Mouse (Mus musculus): ENCODE data around the gene Hoxb2.

The Hoxb2 gene

GRCm38 (mm10) chr11:96336597-96336996, 13.7 kb upstream of the Hoxb2 start:
- Histone ChIP-seq H3K36me3 (ENCODE audit: insufficient read depth, low read length) (no peaks in the 10 kb centered on the region), H3K9me3 (ENCODE audit: low read length) (0 out of 2 replicates have a peak, but pooled peaks cover 3% of the 10 kb centered on the region), H3K4me3 (replicated peaks; ENCODE audit: low read length) (no peak overlapping the region), H3K27me3 (ENCODE audit: insufficient read depth, low read length) (peaks cover 100% of the 10 kb centered on the region), H3K4me1 (replicated peaks; ENCODE audit: low read depth, low read length) (peaks cover 27% of the 10 kb centered on the region)
- TF ChIP-seq CTCF (conservative IDR thresholded peaks at IDR 0.05; ENCODE audit: low read length) = no peak
- no peak for TF ChIP-seq NANOG (IDR thresholded peaks at IDR 0.05; ENCODE audit: borderline replicate concordance, low read length)
- TF ChIP-seq POU5F1 (IDR thresholded peaks at IDR 0.05; ENCODE audit: borderline replicate concordance, low read length) = no peak

GRCm38 (mm10) chr11:96337026-96337425, 13.3 kb upstream of the Hoxb2 start:
- TF ChIP-seq NANOG (IDR thresholded peaks at IDR 0.05; ENCODE audit: borderline replicate concordance, low read length) = no peak
- TF ChIP-seq CTCF (conservative IDR thresholded peaks at IDR 0.05; ENCODE audit: low read length) = no peak
- TF ChIP-seq POU5F1 (IDR thresholded peaks at IDR 0.05; ENCODE audit: borderline replicate concordance, low read length) = no peak
- Histone ChIP-seq H3K4me1 (replicated peaks; ENCODE audit: low read depth, low read length) (peaks cover 27% of the 10 kb centered on the region), H3K9me3 (ENCODE audit: low read length) (0 out of 2 replicates have a peak, but pooled peaks cover 3% of the 10 kb centered on the region), H3K27me3 (ENCODE audit: insufficient read depth, low read length) (peaks cover 100% of the 10 kb centered on the region), H3K4me3 (replicated peaks; ENCODE audit: low read length) (no peak overlapping the region), H3K36me3 (ENCODE audit: insufficient read depth, low read length) (no peaks in the 10 kb centered on the region)

GRCm38 (mm10) chr11:96338957-96339855, 11.1 kb upstream of the Hoxb2 start:
- Histone ChIP-seq H3K9me3 (ENCODE audit: low read length) (0 out of 2 replicates have a peak, but pooled peaks cover 3% of the 10 kb centered on the region), H3K4me3 (replicated peaks; ENCODE audit: low read length) (no peak overlapping the region), H3K4me1 (replicated peaks; ENCODE audit: low read depth, low read length) (peaks cover 17% of the 10 kb centered on the region), H3K27me3 (ENCODE audit: insufficient read depth, low read length) (peaks cover 100% of the 10 kb centered on the region), H3K36me3 (ENCODE audit: insufficient read depth, low read length) (no peaks in the 10 kb centered on the region)
- TF ChIP-seq CTCF (conservative IDR thresholded peaks at IDR 0.05; ENCODE audit: low read length) (no peak), NANOG (IDR thresholded peaks at IDR 0.05; ENCODE audit: borderline replicate concordance, low read length) (no peak), POU5F1 (IDR thresholded peaks at IDR 0.05; ENCODE audit: borderline replicate concordance, low read length) (no peak)

- peaks cover 99% of the 10 kb centered on the region for H3K27me3 ChIP-seq (ENCODE audit: insufficient read depth, low read length)
- TF ChIP-seq POU5F1 (IDR thresholded peaks at IDR 0.05; ENCODE audit: borderline replicate concordance, low read length) (no peak), NANOG (IDR thresholded peaks at IDR 0.05; ENCODE audit: borderline replicate concordance, low read length) (no peak), CTCF (conservative IDR thresholded peaks at IDR 0.05; ENCODE audit: low read length) (no peak)
- H3K4me3 ChIP-seq (replicated peaks; ENCODE audit: low read length) = no peak overlapping the region
- no peaks in the 10 kb centered on the region for H3K36me3 ChIP-seq (ENCODE audit: insufficient read depth, low read length)
- peaks cover 29% of the 10 kb centered on the region for H3K4me1 ChIP-seq (replicated peaks; ENCODE audit: low read depth, low read length)
- no peaks in the 10 kb centered on the region for H3K9me3 ChIP-seq (ENCODE audit: low read length)
These were observed 9.5 kb upstream of the Hoxb2 start for GRCm38 (mm10) chr11:96340698-96341365.

DNA sequence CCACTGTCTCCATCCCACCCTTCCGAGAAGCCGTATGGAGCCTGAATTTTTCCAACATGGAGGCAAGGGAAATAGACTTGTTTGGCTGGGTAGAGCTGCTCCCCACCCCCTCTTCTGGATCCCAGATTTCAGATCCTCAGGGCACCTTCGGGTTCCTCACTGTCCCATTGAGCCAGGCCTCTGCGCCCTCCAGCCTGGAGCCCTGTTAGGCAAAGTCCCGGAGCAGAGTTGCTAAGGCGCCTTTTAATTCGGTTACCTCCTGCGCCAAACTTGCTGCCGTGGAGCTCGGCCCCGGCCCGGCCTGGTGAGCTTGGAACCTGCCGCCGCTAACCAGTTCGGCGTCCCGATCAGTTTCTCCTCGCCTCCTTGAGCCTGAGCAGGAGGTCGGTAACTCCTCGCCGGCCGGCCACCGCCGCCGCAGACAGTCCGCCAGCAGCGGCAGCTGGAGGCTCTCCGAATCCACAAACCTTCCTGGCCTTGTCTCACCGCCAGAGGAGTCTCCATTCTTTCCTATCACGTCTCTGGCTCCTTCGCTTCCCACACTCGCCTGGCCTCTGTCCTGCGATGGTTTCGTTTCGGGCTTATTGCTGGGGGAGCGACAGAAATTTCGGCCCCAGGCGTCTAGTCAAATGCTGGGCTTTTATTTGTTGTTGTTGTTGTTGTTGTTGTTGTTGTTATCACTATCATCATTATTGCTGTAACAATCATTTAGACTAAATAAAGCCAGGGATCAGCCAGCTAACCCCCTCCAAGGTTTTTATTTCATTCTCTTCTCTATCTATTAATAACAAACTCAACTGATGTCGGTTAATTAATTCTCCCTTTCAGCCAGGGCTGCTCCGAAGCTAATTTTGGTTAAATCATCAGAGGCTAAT, 8.4 kb upstream of the Hoxb2 start:
- H3K4me3 ChIP-seq (replicated peaks; ENCODE audit: low read length) = 0 out of 2 replicates have a peak overlapping the region, but pooled peaks have one; percentile 8
- TF ChIP-seq CTCF (conservative IDR thresholded peaks at IDR 0.05; ENCODE audit: low read length) = no peak
- no peaks in the 10 kb centered on the region for H3K36me3 ChIP-seq (ENCODE audit: insufficient read depth, low read length)
- H3K27me3 ChIP-seq (ENCODE audit: insufficient read depth, low read length) = peaks cover 99% of the 10 kb centered on the region
- peaks cover 39% of the 10 kb centered on the region for H3K4me1 ChIP-seq (replicated peaks; ENCODE audit: low read depth, low read length)
- no peaks in the 10 kb centered on the region for H3K9me3 ChIP-seq (ENCODE audit: low read length)

DNA sequence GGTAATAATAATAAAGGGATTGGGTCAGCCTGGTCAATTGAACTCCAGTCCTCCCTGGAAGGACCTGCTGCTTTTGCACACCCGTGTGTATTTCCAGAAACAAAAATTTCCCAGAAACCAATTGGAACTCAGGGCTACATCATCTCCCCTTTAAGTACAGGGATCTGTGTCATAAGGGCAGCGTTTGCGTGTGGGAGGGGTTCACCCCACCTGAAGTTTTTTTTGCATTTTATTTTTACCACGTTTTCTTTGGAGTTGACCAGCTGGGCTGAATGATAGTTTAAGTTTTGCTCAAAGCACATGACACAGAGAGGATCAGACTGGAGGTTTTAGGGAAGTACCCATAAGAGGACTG, 7.8 kb upstream of the Hoxb2 start:
- Histone ChIP-seq H3K4me1 (replicated peaks; ENCODE audit: low read depth, low read length) (peaks cover 39% of the 10 kb centered on the region), H3K36me3 (ENCODE audit: insufficient read depth, low read length) (no peaks in the 10 kb centered on the region), H3K27me3 (ENCODE audit: insufficient read depth, low read length) (peaks cover 96% of the 10 kb centered on the region), H3K4me3 (replicated peaks; ENCODE audit: low read length) (no peak overlapping the region), H3K9me3 (ENCODE audit: low read length) (no peaks in the 10 kb centered on the region)
- TF ChIP-seq NANOG (IDR thresholded peaks at IDR 0.05; ENCODE audit: borderline replicate concordance, low read length) = no peak
- no peak for TF ChIP-seq CTCF (conservative IDR thresholded peaks at IDR 0.05; ENCODE audit: low read length)
- TF ChIP-seq POU5F1 (IDR thresholded peaks at IDR 0.05; ENCODE audit: borderline replicate concordance, low read length) = no peak

DNA sequence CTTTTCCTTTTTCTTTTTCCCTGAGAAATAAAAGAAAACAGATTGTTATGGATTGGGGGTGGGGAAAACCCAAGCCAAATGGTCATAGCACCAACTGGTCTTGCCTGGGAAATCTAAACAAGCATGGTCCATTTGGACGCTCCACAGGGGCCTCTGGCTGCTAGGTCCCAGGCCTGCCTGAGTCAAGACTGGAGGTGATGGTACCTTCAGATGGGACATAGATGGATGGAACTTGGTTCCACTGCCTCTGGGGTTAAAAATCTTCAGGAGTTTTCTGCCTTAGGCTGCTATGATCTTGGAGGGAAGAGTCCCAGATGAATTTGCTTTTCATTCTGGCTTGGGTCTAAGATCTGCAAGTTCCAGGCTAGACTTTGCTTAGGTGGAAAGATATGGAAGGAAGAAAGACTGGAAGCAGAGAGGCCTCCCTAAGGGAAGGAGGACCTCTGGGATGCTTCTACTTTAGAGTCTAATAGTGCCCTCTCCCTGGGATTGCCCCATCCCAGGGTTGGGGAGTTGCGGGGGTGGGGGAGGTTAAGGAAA, 7.0 kb upstream of the Hoxb2 start:
- H3K36me3 ChIP-seq (ENCODE audit: insufficient read depth, low read length) = no peaks in the 10 kb centered on the region
- no peaks in the 10 kb centered on the region for H3K9me3 ChIP-seq (ENCODE audit: low read length)
- peaks cover 39% of the 10 kb centered on the region for H3K4me1 ChIP-seq (replicated peaks; ENCODE audit: low read depth, low read length)
- TF ChIP-seq NANOG (IDR thresholded peaks at IDR 0.05; ENCODE audit: borderline replicate concordance, low read length) (no peak), CTCF (conservative IDR thresholded peaks at IDR 0.05; ENCODE audit: low read length) (no peak), POU5F1 (IDR thresholded peaks at IDR 0.05; ENCODE audit: borderline replicate concordance, low read length) (no peak)
- no peak overlapping the region for H3K4me3 ChIP-seq (replicated peaks; ENCODE audit: low read length)
- H3K27me3 ChIP-seq (ENCODE audit: insufficient read depth, low read length) = peaks cover 95% of the 10 kb centered on the region
